Mouse (Mus musculus): ENCODE data around the gene Hunk. TPM values are rescaled to one million over a fixed set of nuclear protein-coding genes. Genes with fewer than 3 reads are reported as not detected.
A peak's percentile ranks its signal among the peaks of the same experiment; 100 is the strongest.

Gene Hunk
- total RNA-seq, 2 experiments from 2014 or later = 12.6 to 15.2 TPM

DNA sequence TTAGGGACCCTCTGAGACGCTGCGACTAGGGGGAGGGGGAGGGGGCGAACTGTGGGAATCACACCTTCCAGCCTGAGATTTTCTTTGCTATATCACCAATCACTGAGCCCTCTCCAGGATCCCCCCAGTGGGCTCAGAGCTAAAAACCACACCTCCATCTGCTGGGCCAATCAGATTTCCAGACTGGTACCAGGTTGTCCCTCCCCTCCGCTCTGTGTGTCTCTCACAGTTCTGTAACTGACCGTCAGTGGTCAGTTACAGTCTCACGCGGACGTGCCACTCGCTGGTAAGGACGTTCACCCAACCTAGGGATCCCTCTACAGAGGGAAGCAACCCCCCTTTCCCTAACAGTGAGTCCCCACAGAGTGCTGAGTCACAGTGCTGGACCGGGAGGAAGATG, 111.1 kb downstream of the Hunk start:
- intact Hi-C loops (cut with DNase I) = no loop called here
- no peak for DNase-seq

DNA sequence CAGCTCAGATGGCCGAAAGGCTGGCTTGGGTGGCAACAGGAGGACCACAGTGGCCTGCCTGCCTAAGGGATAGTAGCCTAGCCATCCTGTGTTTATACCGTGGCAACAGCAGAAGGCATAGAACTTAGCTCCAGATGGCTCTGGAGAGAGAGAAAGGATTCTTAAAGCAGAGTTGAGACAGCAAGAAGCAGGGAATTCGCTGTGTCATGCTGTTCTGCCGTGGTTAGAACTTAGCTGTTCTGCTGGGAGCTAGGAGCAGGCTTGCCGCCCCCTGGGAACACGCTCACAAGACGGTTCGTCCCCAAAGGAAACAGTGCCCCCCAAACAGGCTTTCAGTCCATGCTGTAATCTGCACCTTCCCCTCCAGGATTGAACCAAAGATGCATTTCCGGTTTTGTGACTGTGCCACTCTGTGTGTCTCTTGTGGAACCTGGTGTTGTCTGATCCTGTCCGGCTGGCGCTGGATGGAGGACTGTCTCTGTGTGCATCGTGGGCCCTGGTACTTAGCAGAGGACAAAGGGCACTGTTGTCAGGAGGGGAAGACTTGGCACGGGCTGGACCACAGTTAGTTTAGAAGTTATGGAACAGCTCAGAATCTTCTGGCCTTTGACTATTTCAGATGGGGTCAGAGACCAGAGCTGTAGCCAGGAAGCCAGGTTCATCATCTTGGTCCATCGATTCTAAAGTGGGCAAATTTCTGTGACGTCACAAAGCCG, 112.1 kb downstream of the Hunk start:
- no peak for DNase-seq
- intact Hi-C loops (cut with DNase I) = no loop called here

GRCm38 (mm10) chr16:90500809-90501208, 115.0 kb downstream of the Hunk start:
- intact Hi-C loops (cut with DNase I) = loop anchor here (10.0 kb wide), 1 partner anchor 194 kb away; no protein-coding TSS in a partner anchor
- no peak for DNase-seq

- no peak for DNase-seq
- intact Hi-C loops (cut with DNase I) = loop anchor here (10.0 kb wide), 1 partner anchor 190 kb away; no protein-coding TSS in a partner anchor
Observed at GRCm38 (mm10) chr16:90505252-90505651, 119.4 kb downstream of the Hunk start.

GRCm38 (mm10) chr16:90505680-90506079, 119.9 kb downstream of the Hunk start:
- intact Hi-C loops (cut with DNase I) = loop anchor here (10.0 kb wide), 1 partner anchor 189 kb away; no protein-coding TSS in a partner anchor
- no peak for DNase-seq

DNA sequence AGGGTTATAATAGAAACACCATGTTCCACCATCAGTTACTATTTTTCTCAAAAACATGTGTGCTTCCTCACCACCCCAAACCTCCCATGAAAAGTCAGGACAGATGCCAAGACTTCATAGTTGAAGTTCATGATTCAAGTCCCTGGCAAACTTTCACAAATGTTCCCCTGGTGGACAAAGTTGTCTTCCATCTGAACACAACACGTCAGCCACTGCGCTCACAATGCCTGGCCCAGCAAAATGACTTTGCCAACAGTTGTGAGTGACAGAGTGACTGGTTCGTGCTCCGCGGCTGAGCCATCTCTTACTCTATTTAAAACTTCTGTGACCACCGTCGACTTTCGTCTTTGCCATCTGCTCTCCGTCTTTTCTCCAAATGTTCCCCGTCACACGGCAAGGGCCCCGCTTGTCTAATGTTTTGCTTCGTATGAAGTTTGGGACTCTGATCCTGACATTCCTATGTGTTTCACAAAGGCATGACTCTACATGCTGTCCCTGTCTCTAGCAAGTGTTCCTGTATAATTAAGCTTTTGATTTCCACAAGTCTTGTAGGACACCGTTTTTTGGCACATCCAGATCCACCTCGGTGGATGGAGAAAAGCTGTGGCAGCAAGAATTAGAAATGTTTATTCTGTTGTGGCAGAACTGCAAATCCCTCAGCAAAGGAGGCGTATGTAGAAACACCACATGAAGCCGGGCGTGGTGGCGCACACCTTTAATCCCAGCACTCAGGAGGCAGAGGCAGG, 125.9 kb downstream of the Hunk start:
- no peak for DNase-seq
- intact Hi-C loops (cut with DNase I) = no loop called here

DNA sequence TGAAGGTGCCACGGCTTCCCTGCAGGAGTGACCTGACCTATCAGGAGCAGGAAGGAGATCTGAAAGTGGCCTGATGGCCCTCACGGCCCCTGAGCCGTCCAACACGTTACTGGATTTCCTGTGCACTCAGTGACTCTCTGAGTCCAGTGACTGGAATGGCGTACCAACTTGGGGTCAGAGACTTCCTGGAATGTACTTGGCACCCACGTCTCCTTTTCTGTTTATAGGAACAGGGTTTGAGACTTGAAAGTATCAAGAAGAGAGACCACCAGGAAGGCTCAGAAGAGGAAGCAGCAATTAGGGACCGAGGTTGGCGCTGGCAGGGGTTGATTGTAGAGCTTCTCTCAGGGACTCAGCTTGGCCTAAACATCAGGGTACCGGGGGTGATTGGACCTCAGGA, 131.2 kb downstream of the Hunk start:
- intact Hi-C loops (cut with DNase I) = no loop called here

DNA sequence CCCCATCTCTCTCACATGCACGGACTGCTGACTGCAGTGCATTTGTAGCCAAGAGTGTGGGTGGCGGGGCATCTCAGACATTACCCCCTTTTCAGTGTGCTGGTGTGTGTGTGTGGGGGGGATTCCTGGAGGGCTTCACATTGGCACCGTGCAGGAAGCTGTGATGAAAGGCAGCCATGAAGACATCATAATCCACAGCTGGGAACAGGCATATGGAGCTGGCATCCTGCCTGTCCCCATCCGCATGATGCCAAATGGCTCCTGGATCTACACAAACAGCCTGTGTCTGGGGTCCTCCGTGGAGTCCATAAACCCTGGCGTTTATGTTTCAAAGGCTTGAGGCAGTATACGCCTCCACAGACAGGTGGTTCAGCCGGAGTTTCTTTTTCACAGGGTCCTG, 132.4 kb downstream of the Hunk start:
- peak; percentile 87 for DNase-seq
- intact Hi-C loops (cut with DNase I) = no loop called here

More for the DNA sequence above, 131.2 kb downstream of the Hunk start:
- no peak for DNase-seq

- intact Hi-C loops (cut with DNase I) = no loop called here
- no peak for DNase-seq
Observed at GRCm38 (mm10) chr16:90518732-90519295, 133.0 kb downstream of the Hunk start.

DNA sequence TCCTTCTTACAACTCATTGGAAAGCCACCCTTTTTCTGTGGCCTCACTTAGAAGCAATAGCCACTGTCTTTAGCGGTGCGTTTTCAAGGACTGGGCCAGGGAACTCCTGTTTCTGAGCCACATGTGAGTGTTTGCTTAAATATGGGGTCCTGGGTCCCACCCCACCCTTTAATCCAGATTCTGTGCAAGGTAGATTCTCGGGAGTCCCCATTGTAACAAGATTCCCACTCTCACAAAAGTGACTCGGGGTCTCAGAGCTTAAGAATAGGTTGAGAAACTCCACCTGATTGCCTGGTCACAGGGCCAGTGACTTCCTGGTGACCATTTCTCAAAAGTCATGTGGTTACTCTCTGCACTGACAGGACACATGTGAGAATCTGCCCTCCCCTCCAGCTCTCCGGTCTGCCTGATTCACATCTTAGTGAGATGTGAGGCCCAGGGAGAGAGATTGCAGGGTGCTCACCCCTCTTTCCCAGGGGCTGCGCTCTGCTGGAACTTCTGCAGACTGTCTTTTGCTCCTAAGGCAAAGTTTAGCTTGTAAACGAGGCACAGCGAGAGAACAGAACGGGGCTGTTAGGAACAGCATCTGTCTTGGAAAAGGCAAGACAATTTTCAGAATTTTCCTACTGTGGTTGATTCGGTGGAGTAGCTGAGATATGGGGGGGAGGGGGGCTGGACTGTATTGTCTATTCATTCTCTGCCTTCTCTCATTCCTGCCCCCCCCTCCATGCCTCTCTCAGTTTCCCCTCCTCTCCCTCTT, 135.6 kb downstream of the Hunk start:
- intact Hi-C loops (cut with DNase I) = no loop called here
- DNase-seq = no peak

DNA sequence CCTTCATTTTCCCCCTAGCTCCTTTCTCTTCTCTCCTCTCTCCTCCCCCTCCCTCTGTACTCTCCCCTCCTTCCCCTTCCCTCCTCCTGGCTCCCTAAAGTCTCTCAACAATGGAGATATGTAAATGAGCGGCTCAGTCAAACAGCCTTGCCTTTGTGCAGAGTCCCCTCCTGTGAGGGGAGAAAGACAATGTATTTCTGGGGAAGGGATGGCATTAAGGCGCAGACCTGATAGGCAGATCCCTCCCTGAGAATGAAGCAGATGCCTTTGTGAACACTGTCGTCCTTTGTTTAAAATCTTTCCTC, 136.1 kb downstream of the Hunk start:
- DNase-seq = no peak
- intact Hi-C loops (cut with DNase I) = no loop called here

GRCm38 (mm10) chr16:90522575-90522974, 136.8 kb downstream of the Hunk start:
- DNase-seq = no peak
- intact Hi-C loops (cut with DNase I) = no loop called here

DNA sequence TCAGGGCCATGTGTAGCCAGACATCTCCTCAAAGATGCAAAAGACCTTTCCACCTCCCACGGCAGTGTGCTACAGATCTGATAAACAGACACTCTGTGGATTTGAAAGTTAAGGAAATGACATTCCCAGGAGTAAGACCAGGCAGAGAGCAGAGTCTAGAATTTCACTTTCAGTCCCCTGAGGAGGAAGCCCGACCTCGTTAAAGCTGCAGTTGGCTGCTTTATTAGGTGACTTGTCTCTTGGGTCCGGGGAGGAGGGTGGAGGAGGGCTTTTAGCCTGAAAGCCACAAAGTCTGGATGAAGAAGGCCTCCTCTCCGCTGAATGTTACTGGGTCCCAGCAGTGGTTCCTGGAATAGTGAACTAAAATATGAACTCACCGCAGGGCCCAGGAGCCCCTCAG, 137.6 kb downstream of the Hunk start:
- intact Hi-C loops (cut with DNase I) = no loop called here
- DNase-seq = no peak

DNA sequence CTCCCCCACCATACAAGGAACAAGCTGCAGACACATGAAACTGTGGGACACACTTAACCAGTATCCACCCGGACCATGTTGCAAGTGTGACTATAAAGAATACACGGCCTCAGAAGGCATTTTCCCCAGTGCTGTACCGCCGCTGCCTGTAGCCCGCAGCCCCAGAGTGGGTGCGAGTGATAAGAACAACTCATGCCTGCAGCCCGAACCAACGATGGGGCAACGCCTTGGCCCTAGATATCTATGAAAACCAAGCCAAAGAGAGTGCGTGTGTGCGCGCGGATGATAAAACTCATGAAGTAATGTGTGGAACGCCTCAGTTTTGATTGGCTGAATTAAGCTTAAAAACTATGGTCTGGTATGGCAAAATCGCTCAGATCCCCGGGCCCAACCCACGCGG, 138.1 kb downstream of the Hunk start:
- DNase-seq = no peak
- intact Hi-C loops (cut with DNase I) = no loop called here

GRCm38 (mm10) chr16:90524393-90524792, 138.6 kb downstream of the Hunk start:
- DNase-seq = no peak
- intact Hi-C loops (cut with DNase I) = no loop called here

- DNase-seq = no peak
Observed at GRCm38 (mm10) chr16:90533119-90533673, 147.4 kb downstream of the Hunk start.

GRCm38 (mm10) chr16:90534591-90534990, 148.8 kb downstream of the Hunk start:
- no peak for DNase-seq
- intact Hi-C loops (cut with DNase I) = no loop called here

More at GRCm38 (mm10) chr16:90533119-90533673, 147.4 kb downstream of the Hunk start:
- intact Hi-C loops (cut with DNase I) = no loop called here

- intact Hi-C loops (cut with DNase I) = no loop called here
Observed at GRCm38 (mm10) chr16:90538926-90539325, 153.1 kb downstream of the Hunk start.

DNA sequence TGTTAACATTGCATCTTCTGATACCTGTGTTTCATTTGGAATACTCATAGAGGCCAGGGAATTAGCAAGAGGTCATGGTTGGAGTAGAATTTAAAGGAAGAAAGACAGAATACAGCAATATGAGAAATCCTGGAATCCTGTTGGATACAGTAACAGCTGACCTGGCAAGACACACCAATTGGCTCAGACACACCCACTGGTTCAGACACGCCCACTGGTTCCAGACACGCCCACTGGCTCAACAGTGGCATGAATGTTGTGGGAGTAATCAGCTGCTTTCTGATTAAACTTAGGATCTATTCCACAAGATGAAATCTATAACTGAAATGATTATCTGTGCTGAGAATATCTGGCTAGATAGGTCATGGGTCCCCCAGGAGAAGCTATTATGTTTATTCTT, 155.4 kb downstream of the Hunk start:
- DNase-seq = no peak
- intact Hi-C loops (cut with DNase I) = no loop called here

More at GRCm38 (mm10) chr16:90538926-90539325, 153.1 kb downstream of the Hunk start:
- no peak for DNase-seq

- DNase-seq = no peak
- intact Hi-C loops (cut with DNase I) = no loop called here
Observed at GRCm38 (mm10) chr16:90542383-90542782, 156.6 kb downstream of the Hunk start.

DNA sequence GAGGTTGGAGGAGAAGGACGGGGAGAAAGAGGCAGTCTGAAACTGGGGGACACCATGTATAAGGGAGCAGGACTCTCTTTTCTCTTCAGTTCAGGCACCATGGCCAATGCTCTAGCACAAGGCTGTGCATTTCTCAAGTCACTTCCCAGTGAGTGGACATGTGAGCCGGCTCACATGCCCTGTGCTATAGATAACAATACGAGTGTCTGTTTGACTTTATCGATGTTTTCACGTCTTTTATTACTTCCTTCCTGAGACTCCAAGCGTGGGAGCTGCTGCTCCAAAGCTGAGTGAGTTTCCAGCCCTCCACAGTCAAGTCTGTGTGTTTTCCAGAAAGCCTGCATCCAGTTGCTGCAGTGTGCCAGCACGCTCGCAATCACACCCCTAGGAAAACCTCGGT, 158.4 kb downstream of the Hunk start:
- DNase-seq = no peak
- intact Hi-C loops (cut with DNase I) = no loop called here
